Mouse (Mus musculus) cerebellum, adult 2 months (tissue): ENCODE results near the gene Olfr199. TPM values are rescaled to one million over a fixed set of nuclear protein-coding genes. Genes with fewer than 3 reads are reported as not detected.
"Not testable (repeated sequence)": the region's sequence is repeated elsewhere in the genome, so short reads cannot be mapped to it uniquely, and the experiment has no call there.

Experiments
- DNase-seq, 2 experiments: peaks; one replicate each; pipeline ENCODE4 v3.0.0; 2021
- H3K27ac ChIP-seq: fragments of 200-500 bp; 2 replicates; pipeline ENCODE4 v1.5.1; 2012; ENCODE audit warnings: low read length, control low read depth, inconsistent platforms; ENCODE audit not compliant: insufficient read depth
- H3K27me3 ChIP-seq: fragments of 200-500 bp; 2 replicates; pipeline ENCODE4 v1.6.1; 2012; ENCODE audit warnings: inconsistent platforms, mild to moderate bottlenecking, low read length, moderate library complexity; ENCODE audit not compliant: control insufficient read depth, insufficient read depth
- H3K4me1 ChIP-seq: fragments of 200-500 bp; 2 replicates; pipeline ENCODE4 v1.6.1; 2011; ENCODE audit warnings: low read length; ENCODE audit not compliant: control insufficient read depth, insufficient read depth
- H3K4me3 ChIP-seq: fragments of 200-500 bp; replicated peaks from 2 replicates; pipeline ENCODE3; 2011; ENCODE audit warnings: mild to moderate bottlenecking, low read depth, low read length, control low read depth; ENCODE audit not compliant: insufficient read depth
- CTCF ChIP-seq: fragments of 200-500 bp; IDR thresholded peaks from 2 replicates; pipeline ENCODE4 v1.5.1; 2011; ENCODE audit warnings: low read depth, mild to moderate bottlenecking, control low read depth, low read length, moderate library complexity, borderline replicate concordance; ENCODE audit not compliant: insufficient read depth
- POLR2A ChIP-seq: fragments of 200-500 bp; IDR thresholded peaks from 2 replicates; pipeline ENCODE4 v1.6.1; 2011; ENCODE audit warnings: low read length, control low read depth, borderline replicate concordance; ENCODE audit not compliant: insufficient read depth
- WGBS: fragments of 180-500 bp; shearing (Covaris S2); methylation state at CpG from one replicate; pipeline ENCODE4 v1.1.7; 2018; 5-methylcytosine and 5-hydroxymethylcytosine counted together
- polyA plus RNA-seq: library from polyadenylated mRNA; depleted of rRNA; stranded (reverse); fragments of >200 nt; gene quantifications from 2 replicates; pipeline ENCODE4 v1.2.3, GENCODE M21; 2012; rRNA removed

The Olfr199 gene
- polyA plus RNA-seq: not detected in 2 replicates

DNA sequence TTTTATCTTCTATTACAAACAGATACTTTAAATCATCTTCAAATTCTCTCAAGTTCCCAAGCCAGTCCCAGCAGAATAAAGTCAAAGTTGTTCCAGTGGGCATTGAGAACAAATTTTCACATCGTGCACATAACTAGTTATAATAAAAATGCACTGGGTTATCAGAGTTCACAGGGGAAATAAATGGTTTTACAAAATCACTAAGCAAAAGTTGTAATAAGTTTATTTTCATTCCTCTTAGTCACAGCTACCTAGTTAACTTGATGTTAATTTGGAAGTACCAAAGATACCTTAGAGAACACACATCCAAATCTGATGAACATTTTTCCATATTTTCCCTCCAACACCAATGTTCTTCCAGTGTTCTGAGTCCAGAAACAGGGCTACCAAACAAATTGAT lies at the start of gene Olfr199:
Gene Olfr199, minus strand, starts transcription at position 101 of the 400 bp plus-strand sequence.
- not testable (repeated sequence) for DNase-seq, H3K27me3 ChIP-seq, H3K27ac ChIP-seq, H3K4me3 ChIP-seq, H3K4me1 ChIP-seq
- 93% methylated on average over 1 of the region's 1 CpGs for WGBS

GRCm38 (mm10) chr16:59269097-59269496 lies 49.5 kb upstream of the Olfr199 start:
- WGBS: 74% methylated on average over 4 of the region's 4 CpGs
- DNase-seq: not testable (repeated sequence)

DNA sequence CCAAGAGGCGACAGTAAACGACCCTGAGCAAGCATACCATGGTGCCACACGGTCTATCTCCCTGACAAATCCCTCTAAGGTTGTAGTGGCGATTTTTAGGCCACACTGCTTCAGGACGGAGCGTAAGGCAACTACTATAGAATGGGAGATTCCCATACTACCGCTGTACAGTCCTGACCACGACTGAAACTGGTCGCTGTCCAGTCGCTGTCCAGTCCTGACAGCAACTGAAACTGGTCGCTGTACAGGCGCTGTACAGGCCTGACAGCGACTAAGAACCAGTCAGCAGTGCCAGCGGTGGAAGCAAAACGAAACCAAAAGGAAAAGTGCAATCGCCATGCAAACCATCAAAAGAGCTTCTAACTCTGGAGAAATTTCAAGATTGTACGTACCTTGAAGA lies 30.1 kb upstream of the Olfr199 start:
- Histone ChIP-seq H3K4me3 (no peak overlapping the region), H3K4me1 (no peaks in the 10 kb centered on the region), H3K27me3 (no peaks in the 10 kb centered on the region), H3K27ac (no peak overlapping the region)
- TF ChIP-seq CTCF (no peak), POLR2A (no peak)
- no peak for DNase-seq
- WGBS: 88% methylated on average over 17 of the region's 17 CpGs

More at GRCm38 (mm10) chr16:59269097-59269496, 49.5 kb upstream of the Olfr199 start:
- not testable (repeated sequence) for H3K27ac ChIP-seq, H3K4me3 ChIP-seq, H3K27me3 ChIP-seq, H3K4me1 ChIP-seq

DNA sequence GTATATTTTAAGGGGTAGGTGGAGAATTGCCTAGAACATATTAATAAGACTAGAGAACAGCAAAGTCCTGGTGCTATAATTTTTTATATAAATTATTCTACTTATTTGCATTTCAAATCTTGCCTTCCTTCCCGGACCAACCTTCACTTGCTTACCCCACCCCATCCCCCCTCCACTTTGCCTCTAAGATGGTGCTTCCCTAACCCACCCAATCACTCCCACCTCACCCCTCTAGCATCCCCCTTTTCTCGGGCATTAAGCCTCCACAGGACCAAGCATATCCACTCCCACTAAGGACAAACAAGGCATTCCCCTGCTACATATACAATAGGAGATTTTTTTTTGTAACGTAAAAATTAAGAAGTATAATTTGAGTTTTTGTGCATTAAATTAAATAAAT lies 1.7 kb downstream of the Olfr199 start:
- WGBS: 67% methylated on average over 3 of the region's 3 CpGs
- H3K27ac ChIP-seq, H3K27me3 ChIP-seq, H3K4me3 ChIP-seq, H3K4me1 ChIP-seq, DNase-seq: not testable (repeated sequence)

DNA sequence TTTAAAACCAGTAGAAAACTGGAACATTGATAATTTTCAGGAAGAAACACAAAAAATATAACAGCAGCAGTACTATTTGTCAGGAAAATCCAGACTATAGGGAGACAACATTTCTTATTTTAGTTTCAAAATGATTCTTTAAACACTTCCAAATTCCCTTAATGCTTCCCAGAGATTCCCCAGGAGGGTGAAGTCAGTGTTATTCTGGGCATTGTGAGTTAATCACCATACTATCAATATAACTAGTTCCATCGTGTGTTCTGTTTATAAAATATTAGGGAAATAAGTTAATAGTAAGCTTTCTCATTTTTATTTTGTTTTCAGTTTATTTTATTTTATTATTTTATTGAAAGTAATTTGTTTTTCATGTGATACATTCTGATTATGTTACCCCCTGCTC lies 16.1 kb downstream of the Olfr199 start, which contains the start of gene Olfr198:
Gene Olfr198, minus strand, starts transcription at position 101 of the 400 bp plus-strand sequence.
- H3K27me3 ChIP-seq, H3K27ac ChIP-seq, DNase-seq, H3K4me1 ChIP-seq, H3K4me3 ChIP-seq: not testable (repeated sequence)
- 68% methylated on average over 1 of the region's 1 CpGs for WGBS

DNA sequence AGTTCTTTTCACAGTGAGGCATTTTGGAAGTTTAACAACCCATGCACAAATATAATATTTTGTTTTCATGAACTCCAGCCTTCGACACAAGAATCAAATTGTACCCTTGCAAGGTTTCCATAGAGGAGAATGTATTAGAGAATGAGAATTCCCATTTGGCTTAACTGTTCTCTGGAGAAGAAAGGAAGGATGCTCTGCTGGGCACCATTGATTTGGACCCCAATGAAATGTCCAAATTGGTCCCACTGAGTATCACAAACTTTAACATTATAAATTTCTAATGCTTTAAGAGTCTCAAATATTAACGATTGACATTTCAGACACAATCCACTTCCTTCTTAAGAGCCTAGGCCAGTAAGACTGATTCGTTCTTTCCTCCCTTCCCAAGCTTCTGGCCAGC lies 49.2 kb downstream of the Olfr199 start, which contains the start of gene Olfr196:
Gene Olfr196, minus strand, starts transcription at position 101 of the 400 bp plus-strand sequence.
- no peak for DNase-seq
- Histone ChIP-seq H3K27me3 (no peaks in the 10 kb centered on the region), H3K4me3 (no peak within 1 kb of the TSS), H3K27ac (no peak within 1 kb of the TSS), H3K4me1 (no peaks in the 10 kb centered on the region)
- TF ChIP-seq CTCF: no peak
- no peak for TF ChIP-seq POLR2A
- 65% methylated on average over 3 of the region's 3 CpGs for WGBS

Other genes starting within 250 kb of the Olfr199 start
- gene Olfr183, start 224.4 kb downstream of the Olfr199 start, polyA plus RNA-seq: not detected in 2 replicates
- not detected in 2 replicates for gene Olfr186, start 189.5 kb downstream of the Olfr199 start, polyA plus RNA-seq
- not detected in 2 replicates for gene Olfr187, start 180.0 kb downstream of the Olfr199 start, polyA plus RNA-seq
- gene Olfr190, start 141.8 kb downstream of the Olfr199 start, polyA plus RNA-seq: not detected in 2 replicates
- gene Olfr191, start 129.9 kb downstream of the Olfr199 start, polyA plus RNA-seq: not detected in 2 replicates
- not detected in 2 replicates for gene Olfr193, start 107.9 kb downstream of the Olfr199 start, polyA plus RNA-seq
- gene Olfr194, start 98.7 kb downstream of the Olfr199 start, polyA plus RNA-seq: not detected in 2 replicates
- gene Olfr195, start 72.7 kb downstream of the Olfr199 start, polyA plus RNA-seq: not detected in 2 replicates
- not detected in 2 replicates for gene Olfr196, start 49.3 kb downstream of the Olfr199 start, polyA plus RNA-seq
- gene Olfr198, start 16.2 kb downstream of the Olfr199 start, polyA plus RNA-seq: not detected in 2 replicates
- not detected in 2 replicates for gene Olfr201, start 52.9 kb upstream of the Olfr199 start, polyA plus RNA-seq
- gene Olfr202, start 67.0 kb upstream of the Olfr199 start, polyA plus RNA-seq: not detected in 2 replicates
- not detected in 2 replicates for gene Olfr203, start 79.1 kb upstream of the Olfr199 start, polyA plus RNA-seq
- gene Olfr204, start 98.5 kb upstream of the Olfr199 start, polyA plus RNA-seq: 0.02 TPM in 1 of 2 replicates, not detected in the other
- gene Olfr205, start 111.4 kb upstream of the Olfr199 start, polyA plus RNA-seq: not detected in 2 replicates
- not detected in 2 replicates for gene Olfr206, start 129.5 kb upstream of the Olfr199 start, polyA plus RNA-seq
- not detected in 2 replicates for gene Olfr209, start 144.2 kb upstream of the Olfr199 start, polyA plus RNA-seq
- gene Gabrr3, start 187.6 kb upstream of the Olfr199 start, polyA plus RNA-seq: 0.02 TPM in 1 of 2 replicates, not detected in the other